Mouse (Mus musculus): ENCODE results near the gene Lyrm1. TPM values are rescaled to one million over a fixed set of nuclear protein-coding genes. Genes with fewer than 3 reads are reported as not detected.
A peak's percentile ranks its signal among the peaks of the same experiment; 100 is the strongest.

Lyrm1 gene
- polyA plus RNA-seq, 1 experiment from 2014 or later = 9.3 TPM

DNA sequence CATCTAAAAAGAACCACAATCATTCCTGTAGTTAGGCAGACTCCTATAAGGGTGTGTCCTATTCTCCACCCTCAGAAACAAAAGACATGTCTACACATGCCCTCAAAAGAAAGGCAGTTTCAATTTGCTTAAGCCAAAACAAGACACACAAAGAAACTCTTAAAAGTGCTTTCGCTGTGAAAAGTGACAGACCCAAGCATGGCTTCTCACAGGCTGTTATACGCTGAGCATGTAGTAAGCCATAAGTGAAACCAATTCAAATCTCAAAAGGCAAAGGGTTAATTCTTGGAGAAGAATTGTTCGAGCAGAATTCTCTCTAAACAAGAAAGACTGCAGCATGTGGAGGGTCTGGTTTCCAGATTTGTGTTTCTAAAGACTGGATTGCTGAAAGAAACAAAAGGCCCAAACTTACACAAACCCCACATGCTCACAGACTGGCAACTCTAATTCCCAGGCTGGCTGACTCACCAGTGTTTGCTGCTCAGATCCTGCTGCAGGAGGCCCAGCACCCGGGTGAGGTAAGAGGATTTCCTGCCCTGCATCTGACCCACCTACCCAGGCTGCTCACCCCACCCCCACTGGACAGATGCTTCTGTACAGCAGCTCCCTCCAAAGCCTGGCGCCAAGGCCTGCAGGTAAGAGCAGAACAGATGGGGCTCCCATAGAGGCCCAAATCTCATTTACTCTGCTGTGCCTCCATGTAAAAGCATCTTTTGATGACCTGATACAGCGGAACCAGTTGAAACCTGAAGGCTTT lies 34.1 kb upstream of the Lyrm1 start:
- peak; percentile 83; the same call in 1 of the 2 replicates for ATAC-seq (replicated peaks; ENCODE audit: low FRiP score, low read depth)
- Histone ChIP-seq H3K9ac (ENCODE audit: low read depth, low read length) (no peak overlapping the region), H3K4me2 (ENCODE audit: low read length) (no peak overlapping the region)

GRCm38 (mm10) chr7:119862167-119862566 lies 33.5 kb upstream of the Lyrm1 start:
- H3K4me1 ChIP-seq (replicated peaks; ENCODE audit: insufficient read depth, low read length) = no peaks in the 10 kb centered on the region

More for the DNA sequence above, 34.1 kb upstream of the Lyrm1 start:
- Histone ChIP-seq H3K36me3 (ENCODE audit: insufficient read depth, low read length) (peaks cover 14% of the 10 kb centered on the region; the same call in 1 of the 2 replicates), H3K27me3 (ENCODE audit: insufficient read depth, low read length) (no peaks in the 10 kb centered on the region), H3K9me3 (replicated peaks; ENCODE audit: low read length) (no peaks in the 10 kb centered on the region), H3K4me1 (replicated peaks; ENCODE audit: insufficient read depth, low read length) (no peaks in the 10 kb centered on the region), H3K27ac (peak overlapping the region; percentile 39), H3K4me3 (replicated peaks; ENCODE audit: low read depth, low read length) (no peak overlapping the region)
- WGBS = 43% methylated on average over 6 of the region's 6 CpGs
- TF ChIP-seq CTCF (IDR thresholded peaks at IDR 0.05; ENCODE audit: low read depth) = no peak
- DNase-seq (ENCODE audit: low spot score) = peak; percentile 54

GRCm38 (mm10) chr7:119864500-119864899 lies 31.2 kb upstream of the Lyrm1 start:
- 87% methylated on average over 5 of the region's 5 CpGs for WGBS
- H3K4me1 ChIP-seq (replicated peaks; ENCODE audit: insufficient read depth, low read length) = no peaks in the 10 kb centered on the region
- ATAC-seq (replicated peaks; ENCODE audit: low FRiP score, low read depth) (no peak), DNase-seq (ENCODE audit: low spot score) (no peak)
- no peak overlapping the region for H3K27ac ChIP-seq
- H3K4me2 ChIP-seq (ENCODE audit: low read length) = no peak overlapping the region
- H3K36me3 ChIP-seq (ENCODE audit: insufficient read depth, low read length) = 0 out of 2 replicates have a peak, but pooled peaks cover 1% of the 10 kb centered on the region
- H3K27me3 ChIP-seq (ENCODE audit: insufficient read depth, low read length) = no peaks in the 10 kb centered on the region
- H3K9me3 ChIP-seq (replicated peaks; ENCODE audit: low read length) = no peaks in the 10 kb centered on the region
- H3K9ac ChIP-seq (ENCODE audit: low read depth, low read length) = no peak overlapping the region
- H3K4me3 ChIP-seq (replicated peaks; ENCODE audit: low read depth, low read length) = no peak overlapping the region
- no peak for TF ChIP-seq CTCF (IDR thresholded peaks at IDR 0.05; ENCODE audit: low read depth)

More at GRCm38 (mm10) chr7:119862167-119862566, 33.5 kb upstream of the Lyrm1 start:
- Histone ChIP-seq H3K9ac (ENCODE audit: low read depth, low read length) (no peak overlapping the region), H3K36me3 (ENCODE audit: insufficient read depth, low read length) (peaks cover 14% of the 10 kb centered on the region; the same call in 1 of the 2 replicates), H3K27me3 (ENCODE audit: insufficient read depth, low read length) (no peaks in the 10 kb centered on the region), H3K9me3 (replicated peaks; ENCODE audit: low read length) (no peaks in the 10 kb centered on the region), H3K27ac (peak overlapping the region; percentile 39; the same call in 1 of the 2 replicates), H3K4me2 (ENCODE audit: low read length) (no peak overlapping the region), H3K4me3 (replicated peaks; ENCODE audit: low read depth, low read length) (no peak overlapping the region)
- DNase-seq (ENCODE audit: low spot score) (no peak), ATAC-seq (replicated peaks; ENCODE audit: low FRiP score, low read depth) (no peak)
- 28% methylated on average over 1 of the region's 1 CpGs for WGBS
- TF ChIP-seq CTCF (IDR thresholded peaks at IDR 0.05; ENCODE audit: low read depth) = no peak

GRCm38 (mm10) chr7:119866136-119866535 lies 29.5 kb upstream of the Lyrm1 start:
- WGBS = 34% methylated on average over 1 of the region's 1 CpGs
- no peak for TF ChIP-seq CTCF (IDR thresholded peaks at IDR 0.05; ENCODE audit: low read depth)
- ATAC-seq (replicated peaks; ENCODE audit: low FRiP score, low read depth) = no peak
- no peak overlapping the region for H3K27ac ChIP-seq
- H3K36me3 ChIP-seq (ENCODE audit: insufficient read depth, low read length) = no peaks in the 10 kb centered on the region
- no peak overlapping the region for H3K9ac ChIP-seq (ENCODE audit: low read depth, low read length)
- H3K27me3 ChIP-seq (ENCODE audit: insufficient read depth, low read length) = no peaks in the 10 kb centered on the region
- no peak for DNase-seq (ENCODE audit: low spot score)
- no peaks in the 10 kb centered on the region for H3K4me1 ChIP-seq (replicated peaks; ENCODE audit: insufficient read depth, low read length)
- H3K9me3 ChIP-seq (replicated peaks; ENCODE audit: low read length) = no peaks in the 10 kb centered on the region
- H3K4me3 ChIP-seq (replicated peaks; ENCODE audit: low read depth, low read length) = no peak overlapping the region
- H3K4me2 ChIP-seq (ENCODE audit: low read length) = no peak overlapping the region

DNA sequence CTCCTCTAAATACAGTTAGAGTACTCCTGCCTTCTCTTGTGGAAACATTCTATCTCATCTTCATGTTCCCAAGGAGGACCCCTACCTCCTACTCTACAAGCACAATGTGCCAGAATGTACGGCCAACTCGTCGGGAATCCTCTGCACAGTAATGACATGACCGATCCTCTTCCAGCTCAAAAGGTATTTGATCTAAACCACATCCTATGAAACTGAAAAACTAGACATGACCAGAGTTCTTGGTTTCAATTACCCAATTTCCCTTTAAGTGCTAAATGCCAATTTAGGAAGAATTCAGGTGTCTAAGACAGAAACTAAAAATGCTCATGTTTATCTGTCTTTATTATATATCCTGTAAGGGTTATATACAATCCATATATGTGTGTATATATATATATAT lies 23.5 kb upstream of the Lyrm1 start:
- H3K4me2 ChIP-seq (ENCODE audit: low read length) = no peak overlapping the region
- DNase-seq (ENCODE audit: low spot score) = no peak
- no peak overlapping the region for H3K4me3 ChIP-seq (replicated peaks; ENCODE audit: low read depth, low read length)
- H3K9me3 ChIP-seq (replicated peaks; ENCODE audit: low read length) = no peaks in the 10 kb centered on the region
- no peak for ATAC-seq (replicated peaks; ENCODE audit: low FRiP score, low read depth)
- no peak overlapping the region for H3K9ac ChIP-seq (ENCODE audit: low read depth, low read length)
- H3K4me1 ChIP-seq (replicated peaks; ENCODE audit: insufficient read depth, low read length) = no peaks in the 10 kb centered on the region
- no peaks in the 10 kb centered on the region for H3K36me3 ChIP-seq (ENCODE audit: insufficient read depth, low read length)
- TF ChIP-seq CTCF (IDR thresholded peaks at IDR 0.05; ENCODE audit: low read depth) = no peak
- 93% methylated on average over 4 of the region's 4 CpGs for WGBS
- H3K27me3 ChIP-seq (ENCODE audit: insufficient read depth, low read length) = no peaks in the 10 kb centered on the region
- H3K27ac ChIP-seq = no peak overlapping the region

GRCm38 (mm10) chr7:119873050-119873449 lies 22.6 kb upstream of the Lyrm1 start:
- Histone ChIP-seq H3K27ac (no peak overlapping the region), H3K4me3 (replicated peaks; ENCODE audit: low read depth, low read length) (no peak overlapping the region), H3K9ac (ENCODE audit: low read depth, low read length) (no peak overlapping the region), H3K27me3 (ENCODE audit: insufficient read depth, low read length) (no peaks in the 10 kb centered on the region), H3K9me3 (replicated peaks; ENCODE audit: low read length) (no peaks in the 10 kb centered on the region), H3K36me3 (ENCODE audit: insufficient read depth, low read length) (no peaks in the 10 kb centered on the region), H3K4me1 (replicated peaks; ENCODE audit: insufficient read depth, low read length) (no peaks in the 10 kb centered on the region), H3K4me2 (ENCODE audit: low read length) (no peak overlapping the region)
- ATAC-seq (replicated peaks; ENCODE audit: low FRiP score, low read depth) (no peak), DNase-seq (ENCODE audit: low spot score) (no peak)
- no peak for TF ChIP-seq CTCF (IDR thresholded peaks at IDR 0.05; ENCODE audit: low read depth)
- WGBS = 69% methylated on average over 2 of the region's 2 CpGs

Measured in kidney, postnatal 0 days (tissue).